Mouse (Mus musculus): ENCODE measurements at regions not wholly inside any gene's neighbourhood (a gene's known extent, or its start where the extent isn't known, plus 50 kb on each side); places are given as distances from the start of the nearest gene placed in this dataset.

GRCm38 (mm10) chr1:19458646-19459441, 250.1 kb downstream of the Tfap2b start:
- WGBS = 56% methylated on average over 14 of the region's 14 CpGs
- H3K27ac ChIP-seq = no peak overlapping the region
- no peak overlapping the region for H3K4me2 ChIP-seq

DNA sequence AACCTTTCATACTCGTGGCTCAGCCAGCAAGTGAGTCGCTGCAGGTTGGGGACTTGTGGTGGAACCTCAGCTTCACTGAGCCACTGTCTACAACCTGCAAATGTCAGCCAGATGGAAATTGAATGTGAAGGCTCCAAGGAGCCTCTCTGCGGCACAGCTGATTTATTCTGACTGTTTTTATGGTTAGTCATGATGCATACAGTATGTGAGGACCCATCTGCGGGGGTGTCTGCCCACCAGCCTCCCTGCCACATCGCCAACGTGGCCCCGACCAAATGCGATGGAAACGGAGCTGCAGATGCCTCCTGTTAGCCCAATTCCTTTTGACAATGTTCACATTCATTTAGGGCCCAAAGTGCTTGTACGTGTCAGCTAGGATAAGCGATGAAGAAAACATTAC, 251.2 kb downstream of the Tfap2b start:
- no peaks in the 10 kb centered on the region for H3K27me3 ChIP-seq
- WGBS = 70% methylated on average over 11 of the region's 11 CpGs
- no peak overlapping the region for H3K27ac ChIP-seq
- H3K4me2 ChIP-seq = no peak overlapping the region
- no peaks in the 10 kb centered on the region for H3K36me3 ChIP-seq
- no peaks in the 10 kb centered on the region for H3K4me1 ChIP-seq
- no peaks in the 10 kb centered on the region for H3K9me3 ChIP-seq
- no peak overlapping the region for H3K4me3 ChIP-seq
- no peak for ATAC-seq (ENCODE audit: borderline replicate concordance, extremely low read depth, low FRiP score, low TSS enrichment)
- H3K9ac ChIP-seq = no peak overlapping the region

More at GRCm38 (mm10) chr1:19458646-19459441, 250.1 kb downstream of the Tfap2b start:
- ATAC-seq (ENCODE audit: borderline replicate concordance, extremely low read depth, low FRiP score, low TSS enrichment) = no peak
- no peaks in the 10 kb centered on the region for H3K27me3 ChIP-seq
- no peak overlapping the region for H3K9ac ChIP-seq
- H3K9me3 ChIP-seq = no peaks in the 10 kb centered on the region
- H3K4me1 ChIP-seq = no peaks in the 10 kb centered on the region
- H3K4me3 ChIP-seq = no peak overlapping the region
- no peaks in the 10 kb centered on the region for H3K36me3 ChIP-seq

- H3K36me3 ChIP-seq = no peaks in the 10 kb centered on the region
- no peak overlapping the region for H3K4me3 ChIP-seq
- no peak overlapping the region for H3K9ac ChIP-seq
- no peak for ATAC-seq (ENCODE audit: borderline replicate concordance, extremely low read depth, low FRiP score, low TSS enrichment)
- no peaks in the 10 kb centered on the region for H3K9me3 ChIP-seq
- no peaks in the 10 kb centered on the region for H3K27me3 ChIP-seq
- no peak overlapping the region for H3K4me2 ChIP-seq
- no peak overlapping the region for H3K27ac ChIP-seq
- 27% methylated on average over 1 of the region's 1 CpGs for WGBS
- H3K4me1 ChIP-seq = no peaks in the 10 kb centered on the region
Observed at GRCm38 (mm10) chr1:19473561-19473960, 264.8 kb downstream of the Tfap2b start.
